Mouse (Mus musculus): ENCODE data around the gene Nhlh2.

Nhlh2 gene

GRCm38 (mm10) chr3:102009926-102010381 lies at the start of gene Nhlh2:
Gene Nhlh2, plus strand, starts transcription at chr3:102010076.
- DNase-seq (ENCODE audit: low read depth, low spot score) = no peak

- DNase-seq (ENCODE audit: low read depth, low spot score) = no peak
Observed at GRCm38 (mm10) chr3:101961146-101961835, 48.6 kb upstream of the Nhlh2 start.

GRCm38 (mm10) chr3:101963501-101963900 lies 46.4 kb upstream of the Nhlh2 start:
- no peak for DNase-seq (ENCODE audit: low read depth, low spot score)

- no peak for DNase-seq (ENCODE audit: low read depth, low spot score)
Observed at GRCm38 (mm10) chr3:101964352-101964751, 45.5 kb upstream of the Nhlh2 start.

GRCm38 (mm10) chr3:101966825-101967558 lies 42.9 kb upstream of the Nhlh2 start:
- DNase-seq (ENCODE audit: low read depth, low spot score) = no peak

GRCm38 (mm10) chr3:101975337-101975736 lies 34.5 kb upstream of the Nhlh2 start:
- no peak for DNase-seq (ENCODE audit: low read depth, low spot score)

GRCm38 (mm10) chr3:101978299-101978994 lies 31.4 kb upstream of the Nhlh2 start:
- DNase-seq (ENCODE audit: low read depth, low spot score) = no peak

- no peak for DNase-seq (ENCODE audit: low read depth, low spot score)
Observed at GRCm38 (mm10) chr3:101983917-101984316, 26.0 kb upstream of the Nhlh2 start.

- no peak for DNase-seq (ENCODE audit: low read depth, low spot score)
Observed at GRCm38 (mm10) chr3:101985634-101986033, 24.2 kb upstream of the Nhlh2 start.

GRCm38 (mm10) chr3:101990136-101990535 lies 19.7 kb upstream of the Nhlh2 start:
- DNase-seq (ENCODE audit: low read depth, low spot score) = no peak

- DNase-seq (ENCODE audit: low read depth, low spot score) = no peak
Observed at GRCm38 (mm10) chr3:101990995-101991516, 18.8 kb upstream of the Nhlh2 start.

GRCm38 (mm10) chr3:101997851-101998250 lies 12.0 kb upstream of the Nhlh2 start:
- DNase-seq (ENCODE audit: low read depth, low spot score) = no peak

- DNase-seq (ENCODE audit: low read depth, low spot score) = no peak
Observed at GRCm38 (mm10) chr3:102010681-102011317, 923 bp downstream of the Nhlh2 start.

GRCm38 (mm10) chr3:102011318-102012075 lies 1.6 kb downstream of the Nhlh2 start:
- DNase-seq (ENCODE audit: low read depth, low spot score) = no peak

GRCm38 (mm10) chr3:102012076-102012610 lies 2.3 kb downstream of the Nhlh2 start:
- no peak for DNase-seq (ENCODE audit: low read depth, low spot score)

- DNase-seq (ENCODE audit: low read depth, low spot score) = no peak
Observed at GRCm38 (mm10) chr3:102012611-102013211, 2.8 kb downstream of the Nhlh2 start.

GRCm38 (mm10) chr3:102020604-102021003 lies 10.7 kb downstream of the Nhlh2 start:
- DNase-seq (ENCODE audit: low read depth, low spot score) = no peak

- no peak for DNase-seq (ENCODE audit: low read depth, low spot score)
Observed at GRCm38 (mm10) chr3:102022721-102023120, 12.8 kb downstream of the Nhlh2 start.

GRCm38 (mm10) chr3:102023337-102023736 lies 13.5 kb downstream of the Nhlh2 start:
- DNase-seq (ENCODE audit: low read depth, low spot score) = no peak

GRCm38 (mm10) chr3:102023829-102024228 lies 14.0 kb downstream of the Nhlh2 start:
- DNase-seq (ENCODE audit: low read depth, low spot score) = no peak

Data from c-Kit-negative CD71-positive TER-119-positive erythroid progenitor cells, embryonic 14.5 days (primary cell).